Mouse (Mus musculus) ZHBTc4 (cell line): ENCODE results near the gene Fam180a.

Experiments
- DNase-seq: peaks from one replicate; pipeline ENCODE4 v3.0.0-alpha.2; 2011; ENCODE audit warnings: low read depth, low spot score

Fam180a gene

DNA sequence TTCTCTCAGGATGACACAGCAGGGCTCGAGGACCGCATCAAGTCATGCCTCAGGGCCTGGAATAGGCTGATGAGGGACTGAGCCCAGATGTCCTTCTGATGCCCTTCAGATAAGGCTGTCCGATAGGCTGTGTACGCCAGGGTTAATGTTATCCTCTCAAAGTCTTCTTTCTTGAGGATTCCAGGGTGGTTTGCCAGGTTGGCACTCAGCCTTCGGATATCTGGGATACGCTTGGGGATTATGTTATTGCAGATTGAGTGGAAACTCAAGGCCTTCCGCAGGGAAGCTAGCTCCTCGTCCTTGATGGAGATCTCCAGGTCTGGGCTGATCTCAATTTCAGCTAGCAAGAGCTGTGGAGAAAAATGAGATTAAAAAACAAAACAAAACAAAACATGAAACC, 12.4 kb downstream of the Fam180a start:
- DNase-seq = no peak

DNA sequence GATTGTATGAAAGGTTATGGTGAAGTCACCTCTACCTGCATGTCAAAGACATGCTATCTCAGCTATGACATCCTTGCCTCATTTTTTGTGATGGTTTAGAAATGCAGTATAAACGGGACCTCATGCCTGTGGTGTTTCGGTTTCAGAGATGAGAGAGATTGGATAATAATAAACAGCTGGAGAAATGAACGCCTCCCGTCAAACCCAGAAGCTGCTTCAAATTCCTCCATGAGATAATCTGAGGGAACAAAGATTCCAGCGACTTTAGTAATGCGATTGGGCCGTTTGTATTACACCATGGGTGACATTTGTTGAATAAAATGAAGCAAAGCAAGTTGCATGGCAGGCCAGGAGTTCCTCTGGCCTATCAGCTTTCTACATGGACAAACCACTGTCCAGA, 16.5 kb downstream of the Fam180a start:
- no peak for DNase-seq

DNA sequence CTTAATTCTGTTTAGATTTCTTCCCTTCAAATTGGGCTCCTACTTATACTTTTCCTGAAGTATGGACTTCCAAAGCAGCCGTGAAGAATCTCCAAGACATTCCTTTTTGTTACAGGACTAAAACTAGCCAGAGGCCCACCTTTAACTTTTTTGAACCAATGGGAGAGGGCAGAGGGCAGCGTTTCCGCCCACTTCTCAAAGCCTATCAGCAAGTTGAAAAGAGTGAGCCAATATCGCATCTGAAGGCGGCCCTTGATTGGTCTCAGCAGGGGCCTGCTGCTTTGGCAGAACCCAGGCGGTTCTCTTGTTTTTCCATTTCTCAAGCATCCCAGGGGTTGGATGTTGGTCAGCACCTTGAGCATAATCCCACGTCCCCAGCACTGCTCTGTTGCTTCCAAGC, 17.9 kb downstream of the Fam180a start, which contains the start of gene Slc13a4:
Gene Slc13a4, minus strand, starts transcription at position 95 of the 400 bp plus-strand sequence.
- DNase-seq = peak; percentile 77

DNA sequence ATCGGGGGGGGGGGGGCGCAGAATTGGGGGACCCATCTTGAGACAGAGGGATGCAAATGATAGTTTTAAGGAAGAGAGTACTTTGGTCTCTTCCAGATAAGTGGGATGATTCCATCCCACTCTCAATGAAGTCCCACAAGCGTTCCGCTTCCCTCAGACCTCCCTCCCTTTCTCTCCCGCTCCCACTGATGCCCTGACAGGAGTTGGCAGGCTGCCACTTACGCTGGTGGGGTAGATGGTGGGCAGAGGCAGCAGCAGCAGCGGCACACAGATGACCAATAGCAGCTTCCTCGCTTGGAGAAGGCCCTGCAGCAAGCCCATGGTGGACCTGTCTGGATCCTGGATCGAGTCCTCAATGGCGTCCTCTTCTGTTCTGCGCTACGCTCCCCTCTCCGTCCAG, 18.8 kb downstream of the Fam180a start:
- no peak for DNase-seq

GRCm38 (mm10) chr6:35303355-35303900, 22.5 kb downstream of the Fam180a start:
- DNase-seq = no peak

DNA sequence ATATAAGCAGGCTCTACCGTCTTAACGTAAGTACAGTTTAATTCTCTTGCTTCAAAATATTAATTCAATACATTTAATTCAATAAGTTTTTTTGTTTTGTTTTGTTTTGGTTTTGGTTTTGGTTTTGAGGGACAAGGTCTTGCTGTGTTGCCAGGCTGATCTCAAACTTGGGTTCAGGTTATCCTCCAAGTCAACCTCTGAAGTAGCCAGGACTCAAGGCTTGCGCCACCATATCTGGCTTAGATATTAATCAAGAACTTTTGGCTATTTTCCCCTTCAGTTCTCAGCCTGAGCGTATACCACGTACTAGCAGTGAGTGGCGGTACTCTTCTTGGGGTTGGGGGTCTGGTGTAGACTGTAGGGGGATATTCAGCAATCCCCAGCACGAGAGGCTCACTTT, 23.4 kb downstream of the Fam180a start:
- DNase-seq = no peak

- DNase-seq = no peak
Measured at GRCm38 (mm10) chr6:35298323-35298722, 27.6 kb downstream of the Fam180a start.

- DNase-seq = no peak
Measured at GRCm38 (mm10) chr6:35297516-35298227, 28.3 kb downstream of the Fam180a start.

DNA sequence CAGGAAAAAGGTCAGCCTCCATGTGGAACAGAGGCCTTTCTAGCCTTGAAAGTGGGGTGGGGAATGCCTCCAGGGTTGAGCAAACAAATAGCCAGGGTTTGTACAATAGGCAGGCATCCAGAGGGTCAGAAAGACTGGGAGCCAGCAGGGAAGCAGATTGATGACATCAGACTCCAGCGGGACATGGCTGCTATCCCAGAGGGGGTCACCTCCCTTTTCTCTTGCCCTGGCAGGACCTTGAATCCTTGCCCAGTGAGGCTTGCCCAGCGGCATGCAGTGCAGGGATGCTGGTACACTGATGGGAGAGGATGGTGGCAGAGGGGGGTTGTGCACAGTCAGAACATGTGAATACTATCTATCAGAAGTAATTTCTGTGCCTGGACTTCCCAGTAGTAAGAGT, 28.9 kb downstream of the Fam180a start:
- no peak for DNase-seq

- DNase-seq = no peak
Measured at GRCm38 (mm10) chr6:35294964-35295363, 31.0 kb downstream of the Fam180a start.

- peak; percentile 66 for DNase-seq
Measured at GRCm38 (mm10) chr6:35289676-35290075, 36.3 kb downstream of the Fam180a start.

DNA sequence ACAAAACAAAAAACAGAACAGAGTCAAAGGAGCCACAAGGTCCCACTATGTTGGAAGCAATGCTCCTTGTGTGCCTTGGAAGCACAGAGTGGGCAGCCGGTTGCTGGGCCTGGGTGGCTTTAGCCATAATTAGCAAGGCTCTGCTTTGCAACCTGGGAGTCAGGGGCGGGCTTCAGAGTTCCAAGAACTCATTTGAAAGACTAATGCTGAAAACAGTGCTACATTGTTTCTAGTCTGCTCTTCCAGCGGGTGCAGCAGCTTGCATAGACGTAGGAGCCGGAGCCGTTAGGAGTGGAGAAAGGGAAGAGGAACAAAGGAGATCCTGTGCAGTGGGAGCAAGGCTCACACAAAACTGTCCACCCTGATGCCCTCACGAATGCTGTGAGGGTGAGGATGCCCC, 37.0 kb downstream of the Fam180a start:
- DNase-seq = peak; percentile 74

- peak; percentile 29 for DNase-seq
Measured at GRCm38 (mm10) chr6:35288114-35288761, 37.7 kb downstream of the Fam180a start.

DNA sequence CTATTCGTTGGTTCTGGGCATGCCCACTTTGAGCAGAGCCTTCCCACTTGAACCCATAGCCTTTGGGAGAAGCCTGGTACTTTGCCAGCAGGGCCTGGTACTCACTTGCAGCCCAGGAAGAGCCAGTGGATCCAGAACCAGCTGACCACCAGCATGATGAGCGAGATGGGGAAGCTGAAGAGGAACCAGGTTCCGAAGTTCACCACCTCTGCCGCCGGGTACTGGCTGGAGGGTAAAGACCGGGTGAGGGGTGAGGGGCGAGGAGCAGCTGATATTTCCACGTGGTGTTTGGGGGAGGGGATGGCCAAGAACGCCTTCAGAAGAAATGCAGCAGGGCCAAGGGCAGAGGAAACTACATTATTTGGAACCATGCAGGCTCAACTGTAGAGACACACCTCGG, 46.6 kb downstream of the Fam180a start:
- DNase-seq = no peak

DNA sequence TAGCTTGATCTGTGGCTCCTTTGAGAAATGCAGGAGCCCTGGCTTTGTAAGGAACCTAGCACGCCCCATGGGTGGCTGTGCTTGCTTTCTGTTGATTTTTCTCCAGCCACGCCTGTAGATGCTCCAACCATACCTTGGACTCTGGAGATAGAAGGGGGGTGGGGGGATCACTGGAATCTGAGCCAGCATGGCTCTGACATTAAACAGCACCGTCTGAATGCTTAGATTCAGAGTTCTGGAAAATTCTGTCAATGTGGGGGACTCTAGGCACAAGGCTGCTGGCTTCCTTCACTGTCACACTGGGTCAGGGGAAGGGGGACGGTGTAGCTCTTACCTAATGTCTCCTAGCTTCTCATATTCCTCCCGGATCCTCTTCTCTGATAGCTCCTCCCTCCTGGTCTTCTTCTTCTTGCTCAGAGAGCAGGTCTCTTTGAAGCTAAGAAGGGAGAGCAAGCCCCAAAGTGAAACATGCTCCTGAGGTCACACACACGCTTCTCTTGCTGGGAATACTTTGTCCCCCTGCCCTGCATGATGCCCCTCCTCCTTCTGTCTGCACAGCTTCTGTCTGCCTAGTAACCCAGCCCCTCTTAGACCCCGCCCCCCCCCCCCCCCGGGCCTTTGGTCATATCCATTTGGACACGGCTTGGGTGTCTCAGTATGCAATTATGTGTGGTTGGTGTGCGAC, 47.9 kb downstream of the Fam180a start:
- no peak for DNase-seq

DNA sequence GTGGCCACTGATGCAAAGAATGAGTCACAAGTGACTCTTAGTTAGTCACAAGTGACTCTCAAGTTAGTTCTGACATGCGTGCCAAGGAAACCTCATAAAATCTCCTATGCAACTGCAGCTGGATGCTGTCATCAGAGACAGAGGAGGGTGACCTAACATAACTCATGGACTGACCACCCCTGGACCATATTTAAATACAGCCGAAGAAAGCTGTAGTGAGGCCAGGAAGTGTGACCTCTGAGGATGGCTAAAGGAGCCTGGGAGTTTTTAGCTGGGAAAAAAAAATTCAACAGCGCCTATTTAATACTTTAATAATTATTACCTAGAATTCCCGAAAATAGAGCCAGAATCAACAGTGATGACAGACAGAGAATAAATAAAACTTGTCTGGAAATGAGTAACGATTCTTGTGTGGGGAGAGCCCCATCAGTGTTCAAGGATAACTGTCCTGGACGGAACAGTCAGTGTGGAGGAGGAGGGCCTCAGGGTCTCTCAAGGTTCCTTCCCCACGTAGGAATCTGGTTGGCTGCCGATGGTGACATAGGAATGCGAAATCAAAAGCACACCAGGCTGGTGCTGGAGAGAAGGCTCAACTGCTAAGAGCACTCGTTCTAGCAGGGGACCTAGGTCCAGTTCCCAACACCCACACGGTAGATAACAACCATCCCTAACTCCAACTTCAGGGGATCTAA, 52.4 kb downstream of the Fam180a start:
- no peak for DNase-seq

DNA sequence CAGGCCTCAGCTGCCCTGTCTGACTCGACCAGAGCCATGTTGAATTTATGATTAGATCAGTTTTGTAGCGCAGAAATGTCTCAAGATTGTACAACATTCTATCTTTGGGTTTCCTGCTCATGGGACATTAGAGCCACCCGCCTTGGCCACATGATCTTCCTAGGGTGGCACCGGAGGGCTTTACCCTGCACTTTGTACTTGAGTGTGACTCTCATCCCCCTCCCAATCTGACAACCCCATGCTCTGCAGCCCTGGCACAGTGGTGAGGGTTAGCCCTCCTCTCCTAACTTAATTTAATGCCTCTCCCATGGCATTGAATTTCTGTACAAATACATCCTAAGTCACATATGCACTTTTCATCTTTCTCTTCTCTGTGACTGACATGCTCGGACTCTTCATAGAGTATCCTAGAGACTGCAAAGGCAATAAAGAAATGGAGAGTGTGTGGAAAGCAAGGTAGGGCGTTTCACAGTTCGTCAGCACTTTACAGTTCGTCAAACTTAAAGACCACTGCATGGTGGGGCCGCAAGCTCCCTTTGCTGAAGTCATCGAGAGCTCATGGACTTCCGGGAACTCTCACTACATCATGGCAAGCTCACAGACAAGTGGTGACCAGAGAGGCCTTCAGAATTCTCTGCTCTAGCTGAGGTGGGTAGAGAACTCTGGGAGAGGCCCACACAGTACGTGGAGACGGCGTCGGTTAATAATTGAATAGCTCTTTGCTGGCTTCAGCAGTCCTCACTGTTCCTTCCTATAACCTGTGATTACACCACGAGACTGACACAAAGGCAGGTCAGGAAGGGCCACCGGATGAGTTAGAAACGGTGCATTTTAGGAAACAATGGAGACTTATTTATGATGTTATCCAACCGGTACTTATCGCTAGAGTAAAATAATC, 53.8 kb downstream of the Fam180a start:
- DNase-seq = peak; percentile 43

DNA sequence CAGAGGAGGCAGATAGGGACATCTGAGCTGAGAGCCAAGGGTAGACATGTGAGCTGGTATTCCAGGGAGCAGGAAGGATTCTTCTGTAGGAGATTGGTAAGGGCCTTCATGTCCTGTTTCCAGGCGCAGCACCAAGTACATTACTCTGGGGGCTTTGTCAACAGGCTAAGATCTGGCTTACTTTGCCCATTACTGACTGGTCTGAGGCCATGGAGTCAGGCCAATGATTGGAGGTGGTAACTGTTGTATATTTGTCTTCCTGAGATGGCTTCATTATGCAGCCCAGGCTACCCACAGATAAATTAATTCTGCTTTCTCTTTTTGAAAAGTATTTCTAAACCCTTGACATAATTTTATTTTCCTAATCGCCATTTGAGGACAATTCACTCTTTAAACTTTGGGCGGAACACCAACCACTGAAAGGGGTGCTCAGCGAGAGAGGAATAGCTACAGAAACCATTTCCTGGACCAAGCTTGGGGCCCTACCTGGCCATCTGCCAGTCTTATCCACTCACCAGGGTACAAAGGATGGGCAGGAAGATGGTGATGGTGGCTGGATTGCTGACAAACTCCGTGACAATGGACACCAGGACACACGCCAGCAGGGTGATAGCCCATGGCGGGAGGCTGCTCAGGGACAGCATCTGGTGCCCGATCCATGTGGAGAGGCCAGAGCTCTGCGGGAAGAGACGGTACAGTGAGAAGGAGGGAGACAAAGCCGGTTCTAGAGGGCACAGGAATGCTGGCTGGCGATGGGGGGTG, 54.7 kb downstream of the Fam180a start:
- no peak for DNase-seq

- DNase-seq = peak; percentile 80
Measured at GRCm38 (mm10) chr6:35269643-35270042, 56.3 kb downstream of the Fam180a start.

- DNase-seq = peak; percentile 50
Measured at GRCm38 (mm10) chr6:35268711-35269110, 57.2 kb downstream of the Fam180a start.
